Mouse (Mus musculus) skeletal muscle tissue, postnatal 0 days (tissue): ENCODE results near the gene BC048671. TPM values are rescaled to one million over a fixed set of nuclear protein-coding genes. Genes with fewer than 3 reads are reported as not detected.

ENCODE experiments used
- polyA plus RNA-seq: library from polyadenylated mRNA; unstranded; fragments of >200 nt; fragmentation: Nextera tagmentation; extraction: Ambion mirVana; gene quantifications from 2 replicates; pipeline ENCODE4 v1.2.1, GENCODE M21; 2015

Gene BC048671
- polyA plus RNA-seq = 0.15 TPM in 1 of 2 replicates, not detected in the other

GRCm38 (mm10) chr6:90300919-90301318 is at the start of gene BC048671:
BC048671 (plus strand) TSS chr6:90301219.

GRCm38 (mm10) chr6:90324991-90325390 is 24.0 kb downstream of the BC048671 start, which contains the start of gene Chst13:
Chst13 (minus strand) TSS chr6:90325185.

GRCm38 (mm10) chr6:90332561-90333425 is 31.8 kb downstream of the BC048671 start, which contains the start of gene Uroc1:
Uroc1 (plus strand) TSS chr6:90333284.

Other genes starting within 250 kb of the BC048671 start
- not detected in 2 replicates for gene Vmn1r49, start 222.7 kb upstream of the BC048671 start, polyA plus RNA-seq
- not detected in 2 replicates for gene Vmn1r50, start 199.8 kb upstream of the BC048671 start, polyA plus RNA-seq
- not detected in 2 replicates for gene Vmn1r51, start 178.6 kb upstream of the BC048671 start, polyA plus RNA-seq
- gene Vmn1r52, start 126.4 kb upstream of the BC048671 start, polyA plus RNA-seq = not detected in 2 replicates
- not detected in 2 replicates for gene V1ra8, start 98.4 kb upstream of the BC048671 start, polyA plus RNA-seq
- gene Vmn1r53, start 76.8 kb upstream of the BC048671 start, polyA plus RNA-seq = not detected in 2 replicates
- gene Vmn1r54, start 54.9 kb upstream of the BC048671 start, polyA plus RNA-seq = not detected in 2 replicates
- gene Chst13, start 24.0 kb downstream of the BC048671 start, polyA plus RNA-seq = 0.12 and 0.15 TPM in 2 replicates
- not detected in 2 replicates for gene Uroc1, start 32.1 kb downstream of the BC048671 start, polyA plus RNA-seq
- 5.5 and 6.6 TPM in 2 replicates for gene Zxdc, start 68.3 kb downstream of the BC048671 start, polyA plus RNA-seq
- 0.28 and 0.42 TPM in 2 replicates for gene Cfap100, start 127.6 kb downstream of the BC048671 start, polyA plus RNA-seq
- gene Klf15, start 161.4 kb downstream of the BC048671 start, polyA plus RNA-seq = 9.6 and 13.0 TPM in 2 replicates
- 2.0 and 7.0 TPM in 2 replicates for gene Aldh1l1, start 185.2 kb downstream of the BC048671 start, polyA plus RNA-seq